Mouse (Mus musculus) brain, embryonic 14.5 days (tissue): ENCODE data around the gene Met.

Experiments
- CTCF ChIP-seq: fragments of 200-500 bp; IDR thresholded peaks from 2 replicates; pipeline ENCODE4 v1.5.1; 2012; ENCODE audit warnings: inconsistent platforms, mild to moderate bottlenecking, moderate library complexity, borderline replicate concordance; ENCODE audit not compliant: insufficient read depth, insufficient read length; ENCODE audit errors: extremely low read depth
- POLR2A ChIP-seq: fragments of 200-500 bp; IDR thresholded peaks from 2 replicates; pipeline ENCODE4 v1.6.1; 2012; ENCODE audit warnings: mild to moderate bottlenecking, inconsistent platforms, borderline replicate concordance; ENCODE audit not compliant: poor library complexity, insufficient read depth, insufficient read length, severe bottlenecking; ENCODE audit errors: extremely low read depth

GRCm38 (mm10) chr6:17501440-17501839 lies 37.8 kb downstream of the Met start:
- TF ChIP-seq CTCF (no peak), POLR2A (no peak)
